Mouse (Mus musculus) intestine, embryonic 16.5 days (tissue): ENCODE measurements around the gene Ptprn. TPM values are rescaled to one million over a fixed set of nuclear protein-coding genes. Genes with fewer than 3 reads are reported as not detected.

Experiments
- ATAC-seq: fragments of 200-750 bp; cut with Nextera tagmentation; 2 replicates; pipeline ENCODE4 v1.8.0; 2017; ENCODE audit warnings: moderate TSS enrichment, moderate library complexity
- H3K27ac ChIP-seq: fragments of 300-500 bp; sonication (generic); 2 replicates; pipeline ENCODE4 v1.5.1; 2014; ENCODE audit warnings: mild to moderate bottlenecking, low read length
- H3K27me3 ChIP-seq: fragments of 300-500 bp; sonication (generic); replicated peaks from 2 replicates; pipeline ENCODE4 v1.6.1; 2014; ENCODE audit warnings: low read length, control low read depth, mixed read lengths; ENCODE audit not compliant: control insufficient read depth, insufficient read depth
- H3K36me3 ChIP-seq: fragments of 300-500 bp; sonication (generic); 2 replicates; pipeline ENCODE4 v1.6.1; 2014; ENCODE audit warnings: low read length, control low read depth; ENCODE audit not compliant: control insufficient read depth, insufficient read depth
- H3K4me1 ChIP-seq: fragments of 300-500 bp; sonication (generic); 2 replicates; pipeline ENCODE4 v1.6.1; 2014; ENCODE audit warnings: low read length, control low read depth, mixed read lengths; ENCODE audit not compliant: control insufficient read depth, insufficient read depth
- H3K4me2 ChIP-seq: fragments of 300-500 bp; sonication (generic); 2 replicates; pipeline ENCODE4 v1.6.1; 2014; ENCODE audit warnings: low read depth, low read length, control low read depth
- H3K4me3 ChIP-seq: fragments of 300-500 bp; sonication (generic); 2 replicates; pipeline ENCODE4 v1.5.1; 2014; ENCODE audit warnings: mild to moderate bottlenecking, low read length
- H3K9ac ChIP-seq: fragments of 300-500 bp; sonication (generic); 2 replicates; pipeline ENCODE4 v1.6.1; 2014; ENCODE audit warnings: low read depth, low read length
- H3K9me3 ChIP-seq: fragments of 300-500 bp; sonication (generic); 2 replicates; pipeline ENCODE4 v1.6.1; 2016; ENCODE audit warnings: low read length, control low read depth; ENCODE audit not compliant: control insufficient read depth
- WGBS: fragments of 180-500 bp; shearing (Covaris S2); extraction: QIAGEN DNeasy Blood & Tissue Kit; methylation state at CpG from one replicate; pipeline ENCODE4 v1.1.7; 2014; 5-methylcytosine and 5-hydroxymethylcytosine counted together
- polyA plus RNA-seq: library from polyadenylated mRNA; unstranded; fragments of >200 nt; fragmentation: Nextera tagmentation; extraction: Ambion mirVana; gene quantifications from 2 replicates; pipeline ENCODE4 v1.2.1, GENCODE M21; 2015

The Ptprn gene
- polyA plus RNA-seq, 1 experiment from 2014 or later: 2.9 TPM

GRCm38 (mm10) chr1:75253849-75254624 lies 10.3 kb downstream of the Ptprn start:
- peaks cover 4% of the 10 kb centered on the region; the same call in 1 of the 2 replicates for H3K4me1 ChIP-seq
- no peak overlapping the region for H3K4me2 ChIP-seq
- H3K27ac ChIP-seq: no peak overlapping the region
- ATAC-seq: no peak
- WGBS: 62% methylated on average over 16 of the region's 16 CpGs
- no peak overlapping the region for H3K4me3 ChIP-seq
- H3K9ac ChIP-seq: no peak overlapping the region
- H3K36me3 ChIP-seq: no peaks in the 10 kb centered on the region
- H3K27me3 ChIP-seq: no peaks in the 10 kb centered on the region
- no peaks in the 10 kb centered on the region for H3K9me3 ChIP-seq

GRCm38 (mm10) chr1:75253029-75253428 lies 11.3 kb downstream of the Ptprn start:
- Histone ChIP-seq H3K27me3 (no peaks in the 10 kb centered on the region), H3K9me3 (no peaks in the 10 kb centered on the region), H3K4me1 (peaks cover 4% of the 10 kb centered on the region), H3K4me2 (no peak overlapping the region), H3K36me3 (no peaks in the 10 kb centered on the region), H3K4me3 (no peak overlapping the region), H3K27ac (no peak overlapping the region), H3K9ac (no peak overlapping the region)
- WGBS: 76% methylated on average over 16 of the region's 16 CpGs
- no peak for ATAC-seq

DNA sequence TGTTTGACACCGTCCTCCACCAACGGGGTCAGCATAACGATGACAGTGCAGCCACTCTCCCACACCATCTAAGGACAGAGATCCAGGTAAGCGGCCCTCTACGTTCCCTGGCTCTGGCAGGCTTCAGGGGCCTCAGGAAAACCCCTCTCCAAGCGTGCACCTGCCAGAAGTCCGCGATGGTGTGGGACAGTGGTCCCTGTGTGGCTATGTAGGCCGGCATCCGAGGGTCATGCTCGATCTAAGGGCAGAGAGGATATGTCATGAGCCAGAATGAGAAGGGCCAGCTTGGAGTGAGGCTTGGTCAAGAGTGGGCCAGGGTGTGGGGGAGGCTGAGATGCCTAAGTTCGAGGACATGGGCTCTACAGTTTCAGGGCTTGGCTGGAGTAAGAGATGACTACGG lies 12.0 kb downstream of the Ptprn start:
- Histone ChIP-seq H3K36me3 (no peaks in the 10 kb centered on the region), H3K27ac (no peak overlapping the region), H3K9ac (no peak overlapping the region), H3K27me3 (no peaks in the 10 kb centered on the region), H3K4me3 (no peak overlapping the region), H3K4me2 (no peak overlapping the region; the same call in 1 of the 2 replicates), H3K4me1 (peaks cover 11% of the 10 kb centered on the region), H3K9me3 (no peaks in the 10 kb centered on the region)
- WGBS: 68% methylated on average over 13 of the region's 13 CpGs
- ATAC-seq: no peak

DNA sequence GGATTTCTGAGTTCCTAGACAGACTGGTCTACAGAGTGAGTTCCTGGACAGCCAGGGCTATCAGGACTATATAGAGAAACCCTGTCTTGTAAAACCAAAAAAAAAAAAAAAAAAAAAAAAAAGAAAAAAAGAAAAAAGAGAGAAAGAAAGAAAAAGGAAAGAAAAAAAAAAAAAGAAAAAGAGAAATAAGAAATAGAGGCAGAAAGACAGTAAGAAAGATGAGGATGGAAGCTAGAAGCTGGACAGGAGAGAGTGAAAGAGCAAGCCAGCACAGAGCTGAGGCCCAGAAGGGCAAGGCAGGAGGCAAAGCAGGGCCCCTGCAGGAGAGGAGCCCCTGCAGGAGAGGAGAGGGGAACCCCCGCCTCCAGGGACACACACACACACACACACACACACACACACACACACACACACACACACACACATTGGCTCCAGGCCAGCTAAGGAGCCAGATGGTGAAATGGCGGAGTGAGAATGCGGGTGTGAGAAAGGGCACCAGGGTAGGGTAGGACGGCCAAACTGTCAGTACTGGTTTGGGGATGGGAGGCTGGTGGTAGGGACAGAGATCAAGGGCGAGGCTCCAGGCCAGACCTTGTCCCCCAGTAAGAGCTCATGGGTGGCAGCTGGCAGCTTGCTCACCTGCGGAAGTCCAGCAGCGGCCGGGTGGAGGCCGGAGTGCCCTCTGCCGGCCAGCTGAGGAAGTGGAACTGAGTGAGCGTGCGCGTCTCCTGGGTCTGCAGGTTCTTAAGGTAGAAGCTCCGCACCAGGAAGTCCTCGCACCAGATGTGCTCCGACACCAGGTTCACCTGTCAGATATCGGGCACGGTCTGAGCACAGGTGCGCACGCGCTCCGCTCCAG lies 13.0 kb downstream of the Ptprn start:
- peak; percentile 81 for ATAC-seq
- WGBS: 2% methylated on average over 21 of the region's 22 CpGs
- Histone ChIP-seq H3K4me3 (peak overlapping the region; percentile 27), H3K27ac (no peak overlapping the region), H3K9me3 (no peaks in the 10 kb centered on the region), H3K36me3 (no peaks in the 10 kb centered on the region), H3K9ac (peak overlapping the region; percentile 63), H3K4me1 (peaks cover 12% of the 10 kb centered on the region), H3K4me2 (peak overlapping the region; percentile 48), H3K27me3 (no peaks in the 10 kb centered on the region)

DNA sequence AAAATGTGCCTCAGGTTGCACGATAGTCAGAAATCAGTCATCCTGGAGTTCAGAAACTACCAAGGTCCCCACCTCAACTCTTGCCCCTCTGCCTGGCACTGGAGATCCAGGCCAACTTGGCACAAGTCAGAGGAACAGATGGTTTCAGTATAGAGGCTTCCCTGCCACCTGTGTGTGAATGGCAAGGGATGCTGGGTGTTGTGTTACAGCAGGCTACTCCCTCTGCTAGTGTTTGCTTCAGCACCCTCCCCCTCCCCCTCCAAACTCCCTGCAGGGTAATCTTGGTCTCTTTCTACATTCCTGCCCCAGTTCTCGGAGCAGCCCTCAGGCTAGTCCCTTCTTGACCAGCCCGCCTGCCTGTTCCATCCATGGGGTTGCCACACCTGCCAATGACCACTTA lies 13.8 kb downstream of the Ptprn start:
- H3K4me3 ChIP-seq: no peak overlapping the region
- no peaks in the 10 kb centered on the region for H3K9me3 ChIP-seq
- no peak overlapping the region for H3K9ac ChIP-seq
- no peak for ATAC-seq
- peaks cover 12% of the 10 kb centered on the region for H3K4me1 ChIP-seq
- no peaks in the 10 kb centered on the region for H3K27me3 ChIP-seq
- H3K27ac ChIP-seq: no peak overlapping the region
- H3K36me3 ChIP-seq: no peaks in the 10 kb centered on the region
- 74% methylated on average over 3 of the region's 3 CpGs for WGBS
- no peak overlapping the region for H3K4me2 ChIP-seq

DNA sequence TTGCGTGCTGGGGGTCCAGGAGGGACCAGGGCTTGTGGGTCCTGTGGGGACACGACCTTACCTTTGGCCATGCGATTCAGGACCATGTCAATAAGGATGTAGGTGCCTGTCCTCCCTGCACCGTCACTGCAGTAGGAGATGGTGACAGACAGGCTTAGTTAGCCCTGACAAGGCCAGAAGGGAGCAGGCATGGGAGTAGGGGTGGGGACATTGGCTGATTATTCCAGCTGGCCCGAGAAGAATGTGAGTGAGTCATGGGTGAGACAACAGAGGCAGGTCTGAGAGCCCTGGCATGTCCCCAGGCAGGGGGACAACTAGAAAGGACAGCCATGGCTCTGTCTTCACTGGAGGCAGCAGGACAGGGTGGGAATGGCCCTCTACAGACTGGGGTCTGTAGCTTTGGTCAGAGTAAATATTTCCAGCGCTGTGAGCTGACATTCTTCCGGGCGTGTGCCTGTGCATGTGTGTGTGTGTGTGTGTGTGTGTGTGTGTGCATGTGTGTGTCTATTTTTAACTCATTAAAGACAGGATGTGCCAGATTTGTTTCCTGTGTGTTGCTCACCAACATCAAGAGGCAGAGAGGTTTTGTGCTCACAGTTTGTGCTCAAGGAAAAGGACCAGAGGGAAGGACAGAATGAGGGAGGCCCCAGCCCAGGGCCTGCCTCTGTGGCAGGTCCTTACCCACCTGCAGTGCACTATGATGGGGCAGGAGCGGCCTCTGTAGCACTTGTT lies 16.1 kb downstream of the Ptprn start:
- Histone ChIP-seq H3K9me3 (no peaks in the 10 kb centered on the region), H3K27ac (no peak overlapping the region), H3K4me2 (no peak overlapping the region), H3K9ac (peak overlapping the region; percentile 46; the same call in 1 of the 2 replicates), H3K36me3 (peaks cover 7% of the 10 kb centered on the region; the same call in 1 of the 2 replicates), H3K4me1 (peaks cover 12% of the 10 kb centered on the region), H3K4me3 (no peak overlapping the region), H3K27me3 (no peaks in the 10 kb centered on the region)
- ATAC-seq: peak; percentile 36
- 40% methylated on average over 9 of the region's 9 CpGs for WGBS

GRCm38 (mm10) chr1:75247071-75247930 lies 17.0 kb downstream of the Ptprn start:
- Histone ChIP-seq H3K27ac (no peak overlapping the region), H3K27me3 (no peaks in the 10 kb centered on the region), H3K9me3 (no peaks in the 10 kb centered on the region), H3K36me3 (peaks cover 7% of the 10 kb centered on the region; the same call in 1 of the 2 replicates), H3K9ac (0 out of 2 replicates have a peak overlapping the region, but pooled peaks have one; percentile 29), H3K4me1 (peaks cover 12% of the 10 kb centered on the region), H3K4me2 (no peak overlapping the region), H3K4me3 (no peak overlapping the region)
- no peak for ATAC-seq
- 82% methylated on average over 16 of the region's 16 CpGs for WGBS

DNA sequence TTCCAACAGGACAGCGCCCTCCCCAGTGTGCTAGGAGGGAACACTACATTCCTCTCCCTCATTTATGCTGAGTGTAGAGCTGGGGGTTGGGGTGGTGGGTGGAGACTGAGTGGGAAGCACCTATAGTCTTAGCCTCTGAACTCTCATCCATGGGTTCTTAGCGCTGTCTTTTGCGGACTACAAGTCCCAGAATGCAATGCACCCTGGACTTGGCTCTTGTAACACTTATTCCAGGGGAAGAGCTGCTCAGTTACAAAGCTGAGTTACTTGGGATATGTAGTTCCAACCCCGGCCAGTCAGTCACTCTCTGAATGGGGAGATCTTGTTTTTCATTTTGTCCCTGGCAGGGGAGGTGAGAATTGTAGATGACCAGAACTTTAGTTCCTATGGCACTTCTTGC lies 19.5 kb downstream of the Ptprn start:
- Histone ChIP-seq H3K36me3 (peaks cover 9% of the 10 kb centered on the region; the same call in 1 of the 2 replicates), H3K4me3 (no peak overlapping the region), H3K27me3 (no peaks in the 10 kb centered on the region), H3K9ac (no peak overlapping the region), H3K4me2 (no peak overlapping the region), H3K9me3 (no peaks in the 10 kb centered on the region), H3K27ac (no peak overlapping the region), H3K4me1 (peaks cover 8% of the 10 kb centered on the region)
- peak; percentile 72 for ATAC-seq
- WGBS: 23% methylated on average over 4 of the region's 4 CpGs
